Mouse (Mus musculus) embryonic facial prominence, embryonic 14.5 days (tissue): ENCODE data around the gene Hspb1. TPM values are rescaled to one million over a fixed set of nuclear protein-coding genes. Genes with fewer than 3 reads are reported as not detected.

Experiments used
- ATAC-seq: fragments of 200-750 bp; cut with Nextera tagmentation; 2 replicates; pipeline ENCODE4 v1.8.0; 2017; ENCODE audit warnings: low read depth, moderate number of reproducible peaks, moderate TSS enrichment
- DNase-seq: peaks from one replicate; pipeline ENCODE4 v3.0.0-alpha.2; 2015; ENCODE audit warnings: low spot score
- H3K27ac ChIP-seq: fragments of 300-500 bp; sonication (generic); replicated peaks from 2 replicates; pipeline ENCODE4 v1.5.1; 2014; ENCODE audit warnings: low read depth, mild to moderate bottlenecking, low read length, moderate library complexity
- H3K27me3 ChIP-seq: fragments of 300-500 bp; sonication (generic); replicated peaks from 2 replicates; pipeline ENCODE4 v1.6.1; 2014; ENCODE audit warnings: low read length; ENCODE audit not compliant: control insufficient read depth, insufficient read depth
- H3K36me3 ChIP-seq: fragments of 300-500 bp; sonication (generic); 2 replicates; pipeline ENCODE4 v1.6.1; 2014; ENCODE audit warnings: low read length, mixed read lengths; ENCODE audit not compliant: control insufficient read depth, insufficient read depth
- H3K4me1 ChIP-seq: fragments of 300-500 bp; sonication (generic); 2 replicates; pipeline ENCODE4 v1.6.1; 2014; ENCODE audit warnings: antibody characterized with exemption, low read length; ENCODE audit not compliant: control insufficient read depth, insufficient read depth
- H3K4me2 ChIP-seq: fragments of 300-500 bp; sonication (generic); 2 replicates; pipeline ENCODE4 v1.6.1; 2014; ENCODE audit warnings: low read depth, mild to moderate bottlenecking, low read length, moderate library complexity, mixed read lengths
- H3K4me3 ChIP-seq: fragments of 300-500 bp; sonication (generic); 2 replicates; pipeline ENCODE4 v1.5.1; 2014; ENCODE audit warnings: low read depth, mild to moderate bottlenecking, low read length
- H3K9ac ChIP-seq: fragments of 300-500 bp; sonication (generic); 2 replicates; pipeline ENCODE4 v1.6.1; 2014; ENCODE audit warnings: low read depth, mild to moderate bottlenecking, low read length, moderate library complexity, mixed read lengths
- H3K9me3 ChIP-seq: fragments of 300-500 bp; sonication (generic); 2 replicates; pipeline ENCODE4 v1.6.1; 2016; ENCODE audit warnings: low read length; ENCODE audit not compliant: control insufficient read depth
- WGBS: fragments of 180-500 bp; shearing (Covaris S2); extraction: QIAGEN DNeasy Blood & Tissue Kit; methylation state at CpG from one replicate; pipeline ENCODE4 v1.1.7; 2014; 5-methylcytosine and 5-hydroxymethylcytosine counted together
- polyA plus RNA-seq: library from polyadenylated mRNA; unstranded; fragments of >200 nt; fragmentation: Nextera tagmentation; extraction: Ambion mirVana; gene quantifications from 2 replicates; pipeline ENCODE4 v1.2.1, GENCODE M21; 2014

Hspb1 gene
- polyA plus RNA-seq = 365 and 522 TPM in 2 replicates

- no peaks in the 10 kb centered on the region for H3K9me3 ChIP-seq
- ATAC-seq (peak; percentile 75), DNase-seq (peak; percentile 91)
- peak within 1 kb of the TSS; percentile 64 for H3K4me2 ChIP-seq
- peaks cover 13% of the 10 kb centered on the region for H3K27me3 ChIP-seq
- H3K36me3 ChIP-seq = no peaks in the 10 kb centered on the region
- WGBS = 2% methylated on average over 21 of the region's 24 CpGs
- H3K27ac ChIP-seq = no peak within 1 kb of the TSS
- H3K9ac ChIP-seq = peak within 1 kb of the TSS; percentile 52
- H3K4me1 ChIP-seq = peaks cover 2% of the 10 kb centered on the region; the same call in 1 of the 2 replicates
- H3K4me3 ChIP-seq = peak within 1 kb of the TSS; percentile 39
Measured at GRCm38 (mm10) chr5:135887675-135888102, at the start of gene Hspb1. Gene Hspb1 (plus strand): TSS chr5:135887919.

GRCm38 (mm10) chr5:135841651-135842050 is 46.1 kb upstream of the Hspb1 start:
- H3K9me3 ChIP-seq = no peaks in the 10 kb centered on the region
- H3K4me1 ChIP-seq = no peaks in the 10 kb centered on the region
- no peaks in the 10 kb centered on the region for H3K36me3 ChIP-seq
- no peak overlapping the region for H3K27ac ChIP-seq
- WGBS = 75% methylated on average over 6 of the region's 6 CpGs
- no peak overlapping the region for H3K9ac ChIP-seq
- H3K27me3 ChIP-seq = no peaks in the 10 kb centered on the region
- no peak overlapping the region for H3K4me3 ChIP-seq
- no peak for ATAC-seq
- no peak for DNase-seq
- H3K4me2 ChIP-seq = no peak overlapping the region

- Histone ChIP-seq H3K27ac (no peak overlapping the region), H3K9ac (no peak overlapping the region), H3K4me3 (no peak overlapping the region), H3K4me1 (no peaks in the 10 kb centered on the region), H3K36me3 (no peaks in the 10 kb centered on the region), H3K4me2 (no peak overlapping the region), H3K27me3 (no peaks in the 10 kb centered on the region), H3K9me3 (no peaks in the 10 kb centered on the region)
- 25% methylated on average over 5 of the region's 5 CpGs for whole genome bisulfite sequencing
- DNase-seq (peak; percentile 71), ATAC-seq (no peak)
Measured at GRCm38 (mm10) chr5:135843418-135843817, 44.3 kb upstream of the Hspb1 start.

GRCm38 (mm10) chr5:135845676-135846320 is 41.9 kb upstream of the Hspb1 start:
- no peak overlapping the region for H3K9ac ChIP-seq
- ATAC-seq (no peak), DNase-seq (no peak)
- H3K4me3 ChIP-seq = no peak overlapping the region
- no peaks in the 10 kb centered on the region for H3K4me1 ChIP-seq
- H3K9me3 ChIP-seq = no peaks in the 10 kb centered on the region
- 76% methylated on average over 13 of the region's 13 CpGs for WGBS
- no peak overlapping the region for H3K4me2 ChIP-seq
- H3K36me3 ChIP-seq = no peaks in the 10 kb centered on the region
- H3K27me3 ChIP-seq = peaks cover 16% of the 10 kb centered on the region
- H3K27ac ChIP-seq = no peak overlapping the region

- no peak for ATAC-seq
- H3K27ac ChIP-seq = no peak overlapping the region
- peaks cover 33% of the 10 kb centered on the region for H3K27me3 ChIP-seq
- no peak for DNase-seq
- H3K9me3 ChIP-seq = no peaks in the 10 kb centered on the region
- no peak overlapping the region for H3K4me3 ChIP-seq
- 73% methylated on average over 4 of the region's 4 CpGs for WGBS
- H3K36me3 ChIP-seq = no peaks in the 10 kb centered on the region
- H3K9ac ChIP-seq = no peak overlapping the region
- no peak overlapping the region for H3K4me2 ChIP-seq
- no peaks in the 10 kb centered on the region for H3K4me1 ChIP-seq
Measured at GRCm38 (mm10) chr5:135847460-135847859, 40.3 kb upstream of the Hspb1 start.

GRCm38 (mm10) chr5:135847881-135848280 is 39.8 kb upstream of the Hspb1 start:
- H3K9me3 ChIP-seq = no peaks in the 10 kb centered on the region
- H3K4me3 ChIP-seq = no peak overlapping the region
- no peak for DNase-seq
- WGBS = 86% methylated on average over 3 of the region's 3 CpGs
- H3K4me1 ChIP-seq = no peaks in the 10 kb centered on the region
- no peaks in the 10 kb centered on the region for H3K36me3 ChIP-seq
- H3K27ac ChIP-seq = no peak overlapping the region
- H3K4me2 ChIP-seq = no peak overlapping the region
- peaks cover 37% of the 10 kb centered on the region for H3K27me3 ChIP-seq
- no peak overlapping the region for H3K9ac ChIP-seq
- ATAC-seq = no peak

GRCm38 (mm10) chr5:135851024-135851423 is 36.7 kb upstream of the Hspb1 start:
- peak; percentile 87 for DNase-seq
- peak; percentile 93 for ATAC-seq
- 1% methylated on average over 15 of the region's 15 CpGs for WGBS
- Histone ChIP-seq H3K4me2 (peak overlapping the region; percentile 12; the same call in 1 of the 2 replicates), H3K4me3 (no peak overlapping the region), H3K27me3 (peaks cover 65% of the 10 kb centered on the region), H3K9ac (no peak overlapping the region), H3K9me3 (no peaks in the 10 kb centered on the region), H3K36me3 (no peaks in the 10 kb centered on the region), H3K27ac (no peak overlapping the region; the same call in 1 of the 2 replicates), H3K4me1 (no peaks in the 10 kb centered on the region)

GRCm38 (mm10) chr5:135851481-135851880 is 36.2 kb upstream of the Hspb1 start:
- H3K9me3 ChIP-seq = no peaks in the 10 kb centered on the region
- 8% methylated on average over 13 of the region's 14 CpGs for WGBS
- no peak overlapping the region for H3K9ac ChIP-seq
- H3K4me2 ChIP-seq = no peak overlapping the region
- no peaks in the 10 kb centered on the region for H3K36me3 ChIP-seq
- H3K27me3 ChIP-seq = peaks cover 69% of the 10 kb centered on the region
- H3K27ac ChIP-seq = no peak overlapping the region; the same call in 1 of the 2 replicates
- H3K4me3 ChIP-seq = no peak overlapping the region
- H3K4me1 ChIP-seq = no peaks in the 10 kb centered on the region
- no peak for ATAC-seq
- no peak for DNase-seq

- peaks cover 5% of the 10 kb centered on the region; the same call in 1 of the 2 replicates for H3K4me1 ChIP-seq
- no peak overlapping the region for H3K4me3 ChIP-seq
- WGBS = 3% methylated on average over 7 of the region's 10 CpGs
- no peaks in the 10 kb centered on the region for H3K9me3 ChIP-seq
- ATAC-seq (no peak), DNase-seq (no peak)
- no peak overlapping the region for H3K9ac ChIP-seq
- H3K4me2 ChIP-seq = no peak overlapping the region
- H3K27me3 ChIP-seq = peaks cover 79% of the 10 kb centered on the region
- no peak overlapping the region for H3K27ac ChIP-seq
- no peaks in the 10 kb centered on the region for H3K36me3 ChIP-seq
Measured at GRCm38 (mm10) chr5:135852421-135852820, 35.3 kb upstream of the Hspb1 start.
